Mouse (Mus musculus) megakaryocyte progenitor cell, adult 5-6 weeks (primary cell): ENCODE measurements at regions not wholly inside any gene's neighbourhood (a gene's known extent, or its start where the extent isn't known, plus 50 kb on each side); places are given as distances from the start of the nearest gene placed in this dataset.
"Not testable (repeated sequence)": the region's sequence is repeated elsewhere in the genome, so short reads cannot be mapped to it uniquely, and the experiment has no call there.

ENCODE experiments used
- ATAC-seq: replicated peaks from 2 replicates; pipeline ENCODE4 v1.8.0; 2016; ENCODE audit warnings: mild to moderate bottlenecking, moderate TSS enrichment, inconsistent platforms; ENCODE audit not compliant: poor library complexity

- ATAC-seq = not testable (repeated sequence)
Measured at GRCm38 (mm10) chr7:129769673-129770072, 178.0 kb downstream of the Wdr11 start.

- ATAC-seq = peak; percentile 78
Measured at GRCm38 (mm10) chr7:129771876-129772275, 180.2 kb downstream of the Wdr11 start.

- ATAC-seq = no peak
Measured at GRCm38 (mm10) chr7:129772540-129773331, 181.1 kb downstream of the Wdr11 start.

- ATAC-seq = no peak
Measured at GRCm38 (mm10) chr7:129774261-129774861, 182.7 kb downstream of the Wdr11 start.

GRCm38 (mm10) chr7:129775189-129775588, 183.5 kb downstream of the Wdr11 start:
- ATAC-seq = no peak

- no peak for ATAC-seq
Measured at GRCm38 (mm10) chr7:129778842-129779421, 187.3 kb downstream of the Wdr11 start.

GRCm38 (mm10) chr7:129779939-129780338, 188.3 kb downstream of the Wdr11 start:
- ATAC-seq = no peak

GRCm38 (mm10) chr7:129781756-129782155, 190.1 kb downstream of the Wdr11 start:
- ATAC-seq = no peak

- ATAC-seq = no peak
Measured at GRCm38 (mm10) chr7:129784966-129785365, 193.3 kb downstream of the Wdr11 start.

GRCm38 (mm10) chr7:129787011-129787410, 195.3 kb downstream of the Wdr11 start:
- ATAC-seq = no peak

- no peak for ATAC-seq
Measured at GRCm38 (mm10) chr7:129787736-129788135, 196.1 kb downstream of the Wdr11 start.

GRCm38 (mm10) chr7:129789461-129789860, 197.8 kb downstream of the Wdr11 start:
- ATAC-seq = no peak

GRCm38 (mm10) chr7:129790590-129791449, 199.2 kb downstream of the Wdr11 start:
- peak; percentile 58 for ATAC-seq

- no peak for ATAC-seq
Measured at GRCm38 (mm10) chr7:129791450-129791820, 199.8 kb downstream of the Wdr11 start.

- ATAC-seq = no peak
Measured at GRCm38 (mm10) chr7:129793733-129794132, 202.1 kb downstream of the Wdr11 start.

GRCm38 (mm10) chr7:129794276-129794675, 202.6 kb downstream of the Wdr11 start:
- ATAC-seq = no peak

- ATAC-seq = no peak
Measured at GRCm38 (mm10) chr7:129798525-129798924, 206.9 kb downstream of the Wdr11 start.

GRCm38 (mm10) chr7:129800461-129800867, 208.8 kb downstream of the Wdr11 start:
- ATAC-seq = no peak

- no peak for ATAC-seq
Measured at GRCm38 (mm10) chr7:129801431-129801847, 209.8 kb downstream of the Wdr11 start.

- ATAC-seq = no peak
Measured at GRCm38 (mm10) chr7:129802168-129802567, 210.5 kb downstream of the Wdr11 start.

- ATAC-seq = no peak
Measured at GRCm38 (mm10) chr7:129805340-129805739, 213.7 kb downstream of the Wdr11 start.
